Mouse (Mus musculus) myocyte (in vitro differentiated cells): ENCODE data around the gene Coq6.

Experiments used
- E2F4 ChIP-seq: IDR thresholded peaks from one replicate; pipeline ENCODE4 v1.6.1; 2011; ENCODE audit warnings: mild to moderate bottlenecking, control low read depth, moderate library complexity; ENCODE audit not compliant: insufficient read depth
- MAX ChIP-seq: IDR thresholded peaks from one replicate; pipeline ENCODE4 v1.6.1; 2011; ENCODE audit warnings: low read depth, mild to moderate bottlenecking, control low read depth
- MYOD1 ChIP-seq, 3 experiments: IDR thresholded peaks; one replicate each; pipeline ENCODE4 v1.6.1; 2011; ENCODE audit warnings: control low read depth in 2 of 3, low read depth in 2 of 3, mild to moderate bottlenecking in 2 of 3, moderate library complexity in 1 of 3; ENCODE audit not compliant: insufficient read length in 2 of 3, control insufficient read depth in 1 of 3
- POLR2A ChIP-seq: IDR thresholded peaks from one replicate; pipeline ENCODE4 v1.6.1; 2011; ENCODE audit warnings: low read depth, mild to moderate bottlenecking, control low read depth, moderate library complexity; ENCODE audit not compliant: insufficient read length
- POLR2AphosphoS2 ChIP-seq: IDR thresholded peaks from one replicate; pipeline ENCODE4 v1.6.1; 2011; ENCODE audit warnings: low read depth, control low read depth; ENCODE audit not compliant: insufficient read length
- TCF12 ChIP-seq: IDR thresholded peaks from one replicate; pipeline ENCODE4 v1.6.1; 2011; ENCODE audit warnings: mild to moderate bottlenecking, control low read depth; ENCODE audit not compliant: poor library complexity, insufficient read depth, severe bottlenecking
- TCF3 ChIP-seq: IDR thresholded peaks from one replicate; pipeline ENCODE4 v1.6.1; 2011; ENCODE audit warnings: low read depth, control low read depth; ENCODE audit not compliant: insufficient read length
- USF1 ChIP-seq: IDR thresholded peaks from one replicate; pipeline ENCODE4 v1.6.1; 2011; ENCODE audit warnings: low read depth, mild to moderate bottlenecking, control low read depth, moderate library complexity

- TF ChIP-seq E2F4 (no peak), USF1 (no peak), TCF12 (no peak), POLR2AphosphoS2 (no peak), MAX (no peak), POLR2A (no peak), TCF3 (no peak), MYOD1 (IDR thresholded peaks at IDR 0.05; ENCODE audit: control insufficient read depth in 1 of 3, insufficient read length in 2 of 3, low read depth in 2 of 3) (no peak)
Observed at GRCm38 (mm10) chr12:84417605-84417922, 56.1 kb downstream of the Coq6 start.
